Mouse (Mus musculus) myocyte (in vitro differentiated cells): ENCODE results near the gene Colgalt2. TPM values are rescaled to one million over a fixed set of nuclear protein-coding genes. Genes with fewer than 3 reads are reported as not detected.

ENCODE experiments used
- H3K27me3 ChIP-seq: one replicate; pipeline ENCODE4 v1.6.1; 2011; ENCODE audit not compliant: control insufficient read depth, insufficient read depth, insufficient read length
- H3K36me3 ChIP-seq: one replicate; pipeline ENCODE4 v1.6.1; 2011; ENCODE audit not compliant: control insufficient read depth, insufficient read depth
- H3K4me2 ChIP-seq: one replicate; pipeline ENCODE4 v1.6.1; 2011; ENCODE audit warnings: low read depth, control low read depth
- H3K4me3 ChIP-seq: one replicate; pipeline ENCODE4 v1.5.1; 2011; ENCODE audit warnings: mild to moderate bottlenecking, control low read depth, moderate library complexity
- H3K79me2 ChIP-seq: one replicate; pipeline ENCODE4 v1.6.1; 2011; ENCODE audit not compliant: control insufficient read depth, insufficient read depth
- H3ac ChIP-seq: one replicate; pipeline ENCODE4 v1.6.1; 2011; ENCODE audit not compliant: control insufficient read depth, insufficient read length
- CEBPB ChIP-seq: IDR thresholded peaks from 2 replicates; pipeline ENCODE4 v1.6.1; 2011; ENCODE audit warnings: mild to moderate bottlenecking, moderate library complexity; ENCODE audit not compliant: poor library complexity, insufficient read depth, severe bottlenecking
- E2F4 ChIP-seq: IDR thresholded peaks from one replicate; pipeline ENCODE4 v1.6.1; 2011; ENCODE audit warnings: mild to moderate bottlenecking, control low read depth, moderate library complexity; ENCODE audit not compliant: insufficient read depth
- MAX ChIP-seq: IDR thresholded peaks from one replicate; pipeline ENCODE4 v1.6.1; 2011; ENCODE audit warnings: low read depth, mild to moderate bottlenecking, control low read depth
- MYOD1 ChIP-seq, 3 experiments: IDR thresholded peaks; one replicate each; pipeline ENCODE4 v1.6.1; 2011; ENCODE audit warnings: control low read depth in 2 of 3, low read depth in 2 of 3, mild to moderate bottlenecking in 2 of 3, moderate library complexity in 1 of 3; ENCODE audit not compliant: insufficient read length in 2 of 3, control insufficient read depth in 1 of 3
- MYOG ChIP-seq, 3 experiments: IDR thresholded peaks; one replicate each; pipeline ENCODE4 v1.6.1; 2011; ENCODE audit warnings: control low read depth in 2 of 3, low read depth in 2 of 3, mild to moderate bottlenecking in 2 of 3; ENCODE audit not compliant: insufficient read length in 2 of 3, control insufficient read depth in 1 of 3, insufficient read depth in 1 of 3
- POLR2A ChIP-seq: IDR thresholded peaks from one replicate; pipeline ENCODE4 v1.6.1; 2011; ENCODE audit warnings: low read depth, mild to moderate bottlenecking, control low read depth, moderate library complexity; ENCODE audit not compliant: insufficient read length
- POLR2AphosphoS2 ChIP-seq: IDR thresholded peaks from one replicate; pipeline ENCODE4 v1.6.1; 2011; ENCODE audit warnings: low read depth, control low read depth; ENCODE audit not compliant: insufficient read length
- REST ChIP-seq: IDR thresholded peaks from one replicate; pipeline ENCODE4 v1.6.1; 2011; ENCODE audit warnings: mild to moderate bottlenecking, control low read depth, moderate library complexity; ENCODE audit not compliant: insufficient read depth, insufficient read length
- SRF ChIP-seq: IDR thresholded peaks from one replicate; pipeline ENCODE4 v1.6.1; 2011; ENCODE audit warnings: low read depth; ENCODE audit not compliant: control insufficient read depth, insufficient read length
- TCF12 ChIP-seq: IDR thresholded peaks from one replicate; pipeline ENCODE4 v1.6.1; 2011; ENCODE audit warnings: mild to moderate bottlenecking, control low read depth; ENCODE audit not compliant: poor library complexity, insufficient read depth, severe bottlenecking
- TCF3 ChIP-seq: IDR thresholded peaks from one replicate; pipeline ENCODE4 v1.6.1; 2011; ENCODE audit warnings: low read depth, control low read depth; ENCODE audit not compliant: insufficient read length
- USF1 ChIP-seq: IDR thresholded peaks from one replicate; pipeline ENCODE4 v1.6.1; 2011; ENCODE audit warnings: low read depth, mild to moderate bottlenecking, control low read depth, moderate library complexity
- polyA plus RNA-seq: library from polyadenylated mRNA; unstranded; fragments of >200 nt; fragmentation: generic; extraction: Trizol; gene quantifications from one replicate; pipeline ENCODE4 v1.2.1, GENCODE M21; 2012; ENCODE audit warnings: missing spikeins

Gene Colgalt2
- polyA plus RNA-seq, 1 experiment: not detected

DNA sequence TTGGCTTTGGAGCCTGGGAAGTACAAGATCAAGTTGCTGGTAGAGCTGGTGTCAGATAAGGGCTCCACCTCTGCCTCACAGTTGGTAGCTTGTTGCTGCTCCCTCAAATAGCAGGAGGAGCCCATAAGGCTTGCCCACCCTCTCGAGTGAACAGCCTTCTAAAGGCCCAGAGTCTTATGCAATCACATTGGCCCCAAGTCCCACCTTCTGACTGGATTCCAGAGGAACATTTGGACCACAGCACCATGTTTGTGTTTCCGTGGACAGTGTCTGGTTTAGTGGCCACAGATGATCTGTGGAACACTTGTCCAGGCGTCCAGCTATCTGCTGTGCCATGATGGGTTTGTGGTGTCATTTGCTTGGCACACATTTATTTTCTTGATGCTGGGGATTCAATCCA, 61.3 kb downstream of the Colgalt2 start:
- no peaks in the 10 kb centered on the region for H3K27me3 ChIP-seq
- H3K4me3 ChIP-seq: no peak overlapping the region
- H3K4me2 ChIP-seq: no peak overlapping the region
- no peak overlapping the region for H3ac ChIP-seq
- no peaks in the 10 kb centered on the region for H3K79me2 ChIP-seq
- H3K36me3 ChIP-seq: no peaks in the 10 kb centered on the region
- TF ChIP-seq CEBPB (no peak), POLR2A (no peak), REST (no peak), MYOG (IDR thresholded peaks at IDR 0.05; ENCODE audit: control insufficient read depth in 1 of 3, insufficient read depth in 1 of 3, insufficient read length in 2 of 3, low read depth in 2 of 3) (no peak), TCF12 (no peak), USF1 (no peak), E2F4 (no peak), TCF3 (no peak), MAX (no peak), POLR2AphosphoS2 (no peak)

DNA sequence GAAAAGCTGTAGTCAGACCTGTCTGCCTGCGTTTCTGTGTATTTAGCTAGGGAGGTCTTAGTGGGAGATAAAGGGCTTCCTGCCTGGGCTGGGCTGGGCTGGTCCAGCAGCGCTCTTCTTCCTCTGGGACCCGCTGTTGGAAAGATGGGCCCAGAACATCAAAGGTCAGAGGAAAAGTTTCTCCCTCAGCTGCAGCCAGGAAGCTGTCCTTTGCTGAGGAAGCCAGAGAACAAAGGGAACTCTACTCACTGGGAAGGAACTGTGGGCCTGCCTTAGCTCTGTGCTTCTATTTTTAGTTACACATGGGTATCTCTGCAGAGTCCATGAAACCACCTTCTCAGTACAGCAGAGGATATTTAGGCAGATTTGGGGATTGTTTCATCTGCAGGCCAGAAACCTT, 62.2 kb downstream of the Colgalt2 start:
- TF ChIP-seq TCF3 (no peak), POLR2A (no peak), TCF12 (no peak), POLR2AphosphoS2 (no peak), CEBPB (no peak), REST (no peak), E2F4 (no peak)
- H3K27me3 ChIP-seq: no peaks in the 10 kb centered on the region
- no peak overlapping the region for H3ac ChIP-seq
- H3K4me3 ChIP-seq: no peak overlapping the region
- H3K36me3 ChIP-seq: no peaks in the 10 kb centered on the region
- H3K79me2 ChIP-seq: no peaks in the 10 kb centered on the region
- H3K4me2 ChIP-seq: no peak overlapping the region

DNA sequence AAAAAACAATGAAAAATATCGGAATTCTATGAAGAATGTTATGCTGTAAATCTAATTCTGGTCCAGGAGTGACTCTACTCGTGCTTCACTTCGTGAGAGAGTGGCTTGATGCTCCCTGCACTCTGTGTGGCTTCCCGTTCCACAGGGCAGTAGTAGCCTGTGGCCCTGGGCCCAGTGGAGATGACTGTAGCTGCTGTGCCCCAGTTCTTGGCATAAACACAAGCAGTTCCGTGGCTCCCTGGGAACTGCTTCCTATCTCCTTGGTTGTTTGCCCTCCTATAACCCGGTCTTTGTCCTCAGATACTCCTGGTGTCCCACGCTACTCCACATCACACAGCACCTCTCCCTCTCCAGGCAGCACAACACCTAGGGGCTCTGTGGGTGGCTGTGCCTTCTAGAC, 62.7 kb downstream of the Colgalt2 start:
- TF ChIP-seq SRF (no peak), CEBPB (no peak), POLR2A (no peak), TCF3 (no peak), REST (no peak), POLR2AphosphoS2 (no peak), E2F4 (no peak), MYOD1 (IDR thresholded peaks at IDR 0.05; ENCODE audit: control insufficient read depth in 1 of 3, insufficient read length in 2 of 3, low read depth in 2 of 3) (no peak), MAX (no peak), MYOG (IDR thresholded peaks at IDR 0.05; ENCODE audit: control insufficient read depth in 1 of 3, insufficient read depth in 1 of 3, insufficient read length in 2 of 3, low read depth in 2 of 3) (no peak), TCF12 (no peak), USF1 (no peak)
- H3K27me3 ChIP-seq: no peaks in the 10 kb centered on the region
- no peaks in the 10 kb centered on the region for H3K36me3 ChIP-seq
- no peak overlapping the region for H3ac ChIP-seq
- H3K79me2 ChIP-seq: no peaks in the 10 kb centered on the region
- H3K4me2 ChIP-seq: no peak overlapping the region
- H3K4me3 ChIP-seq: no peak overlapping the region

DNA sequence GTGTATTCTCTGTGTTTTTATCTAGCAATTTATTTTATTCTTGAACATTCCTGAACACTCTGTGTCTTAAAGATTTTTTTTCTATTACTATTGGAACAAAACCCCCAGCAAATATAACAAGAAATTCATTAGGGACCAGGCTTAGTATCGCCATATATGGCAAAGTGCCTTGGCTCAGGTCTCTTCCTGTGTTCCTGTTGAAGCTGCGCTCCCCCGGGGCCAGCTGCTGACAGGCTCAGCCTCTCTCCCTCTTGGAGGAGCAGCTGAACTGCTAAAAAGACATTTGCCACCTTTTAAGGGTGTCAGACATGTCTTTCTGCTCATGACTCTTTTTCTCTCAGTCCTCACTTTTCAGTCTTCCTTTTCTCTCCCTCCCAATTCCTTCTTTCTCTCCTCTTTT, 66.7 kb downstream of the Colgalt2 start:
- Histone ChIP-seq H3K36me3 (no peaks in the 10 kb centered on the region), H3K27me3 (no peaks in the 10 kb centered on the region), H3K79me2 (no peaks in the 10 kb centered on the region), H3K4me2 (no peak overlapping the region), H3K4me3 (no peak overlapping the region), H3ac (no peak overlapping the region)
- TF ChIP-seq SRF: no peak
- TF ChIP-seq USF1: no peak
- TF ChIP-seq TCF3: no peak
- no peak for TF ChIP-seq POLR2AphosphoS2
- no peak for TF ChIP-seq MYOG (IDR thresholded peaks at IDR 0.05; ENCODE audit: control insufficient read depth in 1 of 3, insufficient read depth in 1 of 3, insufficient read length in 2 of 3, low read depth in 2 of 3)
- no peak for TF ChIP-seq MYOD1 (IDR thresholded peaks at IDR 0.05; ENCODE audit: control insufficient read depth in 1 of 3, insufficient read length in 2 of 3, low read depth in 2 of 3)
- no peak for TF ChIP-seq REST
- TF ChIP-seq MAX: no peak
- TF ChIP-seq TCF12: no peak
- TF ChIP-seq E2F4: no peak
- no peak for TF ChIP-seq POLR2A
- TF ChIP-seq CEBPB: no peak

DNA sequence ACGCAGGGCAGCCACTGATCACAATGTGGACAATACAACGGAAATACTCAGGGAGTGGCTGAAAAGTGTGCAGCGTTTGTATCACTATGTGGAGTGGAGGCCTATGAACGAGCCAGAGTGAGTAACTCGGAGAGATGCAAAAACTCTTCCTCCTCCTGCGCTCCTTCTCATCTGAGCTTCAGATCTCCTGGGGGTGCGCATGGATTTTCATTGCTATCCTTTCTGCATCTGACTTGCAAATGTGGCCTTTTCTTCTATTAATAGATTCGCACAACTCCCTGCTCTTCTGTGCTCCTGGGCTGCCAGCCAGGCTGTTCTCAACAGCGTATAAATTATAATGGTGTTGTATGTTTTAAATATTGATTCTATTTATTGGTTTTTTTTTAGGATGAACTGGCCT, 68.8 kb downstream of the Colgalt2 start:
- Histone ChIP-seq H3K79me2 (no peaks in the 10 kb centered on the region), H3K27me3 (no peaks in the 10 kb centered on the region), H3K36me3 (no peaks in the 10 kb centered on the region), H3ac (no peak overlapping the region), H3K4me2 (no peak overlapping the region), H3K4me3 (no peak overlapping the region)
- TF ChIP-seq MAX: no peak
- no peak for TF ChIP-seq TCF12
- no peak for TF ChIP-seq USF1
- no peak for TF ChIP-seq SRF
- no peak for TF ChIP-seq MYOG (IDR thresholded peaks at IDR 0.05; ENCODE audit: control insufficient read depth in 1 of 3, insufficient read depth in 1 of 3, insufficient read length in 2 of 3, low read depth in 2 of 3)
- TF ChIP-seq TCF3: no peak
- no peak for TF ChIP-seq E2F4
- no peak for TF ChIP-seq POLR2A
